Mouse (Mus musculus) C2C12 (cell line): Measurements from ENCODE around the gene Tra2a. TPM values are rescaled to one million over a fixed set of nuclear protein-coding genes. Genes with fewer than 3 reads are reported as not detected.

Experiments
- H3K27me3 ChIP-seq: one replicate; pipeline ENCODE4 v1.6.1; 2011; ENCODE audit not compliant: control insufficient read depth, insufficient read depth, insufficient read length
- H3K36me3 ChIP-seq: one replicate; pipeline ENCODE4 v1.6.1; 2011; ENCODE audit not compliant: control insufficient read depth, insufficient read depth
- H3K4me3 ChIP-seq: one replicate; pipeline ENCODE4 v1.5.1; 2011; ENCODE audit warnings: mild to moderate bottlenecking, control low read depth; ENCODE audit not compliant: poor library complexity, insufficient read depth, severe bottlenecking
- H3K79me2 ChIP-seq: one replicate; pipeline ENCODE4 v1.6.1; 2011; ENCODE audit not compliant: control insufficient read depth, insufficient read depth
- H3K79me3 ChIP-seq: one replicate; pipeline ENCODE4 v1.6.1; 2011; ENCODE audit warnings: low read depth, control low read depth
- H3ac ChIP-seq: one replicate; pipeline ENCODE3; 2011; ENCODE audit warnings: low read depth; ENCODE audit not compliant: control insufficient read depth, insufficient read length
- CEBPB ChIP-seq: IDR thresholded peaks from one replicate; pipeline ENCODE4 v1.6.1; 2011; ENCODE audit warnings: low read depth, mild to moderate bottlenecking, control low read depth, moderate library complexity
- CTCF ChIP-seq: IDR thresholded peaks from one replicate; pipeline ENCODE4 v1.5.1; 2011; ENCODE audit not compliant: control insufficient read depth, insufficient read depth, insufficient read length
- FOSL1 ChIP-seq: IDR thresholded peaks from one replicate; pipeline ENCODE4 v1.8.0; 2011; ENCODE audit warnings: mild to moderate bottlenecking, low read length; ENCODE audit not compliant: poor library complexity, insufficient read depth, severe bottlenecking
- MAX ChIP-seq: IDR thresholded peaks from one replicate; pipeline ENCODE4 v1.6.1; 2011; ENCODE audit warnings: mild to moderate bottlenecking, control low read depth
- MYOD1 ChIP-seq: IDR thresholded peaks from one replicate; pipeline ENCODE4 v1.6.1; 2011; ENCODE audit warnings: low read depth; ENCODE audit not compliant: control insufficient read depth, insufficient read length
- MYOG ChIP-seq: IDR thresholded peaks from one replicate; pipeline ENCODE4 v1.6.1; 2011; ENCODE audit not compliant: control insufficient read depth, insufficient read length; ENCODE audit errors: extremely low read depth
- USF1 ChIP-seq: IDR thresholded peaks from one replicate; pipeline ENCODE4 v1.6.1; 2011; ENCODE audit warnings: low read depth, mild to moderate bottlenecking, control low read depth, moderate library complexity
- polyA plus RNA-seq: library from polyadenylated mRNA; unstranded; fragments of >200 nt; fragmentation: generic; extraction: Trizol; gene quantifications from one replicate; pipeline ENCODE4 v1.2.1, GENCODE M21; 2012; ENCODE audit warnings: missing spikeins

The Tra2a gene
- polyA plus RNA-seq, 1 experiment: 48.5 TPM

DNA sequence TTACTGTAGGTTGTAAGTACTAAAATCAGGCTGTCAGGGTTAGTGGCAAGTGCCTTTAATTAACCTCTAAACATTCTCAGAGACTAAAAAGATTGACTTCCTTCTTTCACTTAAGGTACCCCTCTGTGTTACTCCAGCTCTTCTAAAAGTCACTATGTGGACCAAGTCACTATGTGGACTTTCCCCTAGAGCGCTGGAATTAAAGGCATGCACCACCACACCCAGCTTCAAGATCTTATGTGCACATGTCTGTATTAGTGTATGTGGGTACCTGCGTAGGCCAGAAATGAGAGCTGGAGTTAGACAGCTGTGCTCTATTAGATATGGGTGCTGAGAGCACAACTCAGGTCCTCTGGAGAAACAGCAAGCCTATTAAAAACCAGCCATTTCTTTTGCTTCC, 6.0 kb downstream of the Tra2a start:
- peaks cover 23% of the 10 kb centered on the region for H3K36me3 ChIP-seq
- H3K79me3 ChIP-seq: peaks cover 98% of the 10 kb centered on the region
- TF ChIP-seq FOSL1: no peak
- TF ChIP-seq MYOG: no peak
- no peak for TF ChIP-seq MAX
- TF ChIP-seq CTCF: no peak
- no peak for TF ChIP-seq MYOD1
- no peak for TF ChIP-seq USF1
- no peak for TF ChIP-seq CEBPB
- H3ac ChIP-seq: no peak overlapping the region
- peaks cover 100% of the 10 kb centered on the region for H3K79me2 ChIP-seq
- H3K27me3 ChIP-seq: no peaks in the 10 kb centered on the region
- H3K4me3 ChIP-seq: no peak overlapping the region

DNA sequence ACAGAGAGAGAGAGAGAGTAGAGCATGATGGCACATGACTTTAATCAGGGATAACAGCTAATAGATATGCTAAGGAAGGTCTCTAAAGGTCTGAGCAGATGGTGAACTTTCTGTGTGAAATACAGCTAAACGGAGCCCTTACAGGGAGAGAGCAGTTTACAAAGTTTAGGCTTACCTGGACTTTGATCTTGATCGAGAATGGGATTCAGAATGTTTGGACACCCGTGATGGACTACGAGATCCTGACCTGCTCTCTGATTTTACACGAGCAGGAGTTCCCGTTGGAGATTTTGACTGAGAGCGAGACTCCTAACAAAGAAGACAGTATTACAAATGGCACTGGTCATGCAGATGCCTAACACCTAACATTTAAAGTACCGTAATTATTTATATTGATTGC, 11.6 kb downstream of the Tra2a start:
- H3K36me3 ChIP-seq: peaks cover 50% of the 10 kb centered on the region
- no peak overlapping the region for H3ac ChIP-seq
- TF ChIP-seq FOSL1 (no peak), MAX (no peak), MYOD1 (no peak), CEBPB (no peak), USF1 (no peak), CTCF (no peak), MYOG (no peak)
- peaks cover 80% of the 10 kb centered on the region for H3K79me2 ChIP-seq
- no peak overlapping the region for H3K4me3 ChIP-seq
- no peaks in the 10 kb centered on the region for H3K27me3 ChIP-seq
- H3K79me3 ChIP-seq: peaks cover 57% of the 10 kb centered on the region

DNA sequence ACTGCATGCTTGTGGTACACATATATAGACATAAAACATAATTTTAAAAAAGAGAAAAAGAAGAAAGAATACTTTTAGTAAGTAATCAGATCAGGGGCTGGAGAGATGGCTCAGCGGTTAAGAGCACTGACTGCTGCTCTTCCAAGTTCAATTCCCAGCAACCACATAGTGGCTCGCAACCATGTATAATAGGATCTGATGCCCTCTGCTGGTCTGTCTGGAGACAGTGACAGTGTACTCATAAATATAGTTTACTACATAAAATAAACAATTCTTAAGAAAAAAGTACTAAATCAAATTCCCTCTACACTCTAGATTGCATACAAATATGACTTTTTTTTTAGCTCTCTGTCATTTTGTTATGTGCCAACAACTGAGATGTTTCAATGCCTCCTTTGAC, 12.6 kb downstream of the Tra2a start:
- Histone ChIP-seq H3K4me3 (no peak overlapping the region), H3K79me2 (peaks cover 70% of the 10 kb centered on the region), H3K36me3 (peaks cover 55% of the 10 kb centered on the region), H3K79me3 (peaks cover 48% of the 10 kb centered on the region), H3ac (no peak overlapping the region), H3K27me3 (no peaks in the 10 kb centered on the region)
- TF ChIP-seq MYOD1: no peak
- TF ChIP-seq CEBPB: no peak
- no peak for TF ChIP-seq FOSL1
- no peak for TF ChIP-seq USF1
- no peak for TF ChIP-seq MAX
- no peak for TF ChIP-seq MYOG
- TF ChIP-seq CTCF: no peak

- Histone ChIP-seq H3K79me2 (peaks cover 30% of the 10 kb centered on the region), H3K4me3 (no peak overlapping the region), H3K36me3 (peaks cover 90% of the 10 kb centered on the region), H3K79me3 (peaks cover 10% of the 10 kb centered on the region), H3K27me3 (no peaks in the 10 kb centered on the region), H3ac (no peak overlapping the region)
- TF ChIP-seq USF1: no peak
- no peak for TF ChIP-seq MYOG
- no peak for TF ChIP-seq CTCF
- no peak for TF ChIP-seq MAX
- TF ChIP-seq MYOD1: no peak
- TF ChIP-seq CEBPB: no peak
- no peak for TF ChIP-seq FOSL1
These were observed 16.6 kb downstream of the Tra2a start for GRCm38 (mm10) chr6:49247246-49247645.

DNA sequence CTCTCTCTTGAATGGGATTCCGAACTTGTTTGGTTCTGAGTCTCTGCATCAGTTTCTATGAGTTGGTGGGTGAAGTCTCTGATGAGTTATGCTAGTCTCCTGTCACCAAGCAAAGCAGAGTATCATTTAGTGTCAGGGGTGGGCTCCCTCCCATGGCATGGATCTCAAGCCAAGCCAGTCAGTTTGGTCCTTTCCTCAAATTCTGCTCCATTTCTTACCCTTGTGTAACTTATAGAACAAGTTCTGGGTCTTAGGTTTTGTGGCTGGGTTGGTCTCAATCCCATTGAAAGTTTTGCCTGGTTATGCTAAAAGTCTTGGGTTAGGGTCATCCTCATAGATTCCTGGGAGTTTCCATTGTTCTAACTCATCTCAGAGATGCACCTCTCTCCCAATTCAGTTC, 21.5 kb downstream of the Tra2a start:
- TF ChIP-seq MYOG (no peak), FOSL1 (no peak), USF1 (no peak), MYOD1 (no peak), MAX (no peak), CEBPB (no peak)
- Histone ChIP-seq H3K4me3 (no peak overlapping the region), H3K79me2 (no peaks in the 10 kb centered on the region), H3ac (no peak overlapping the region), H3K36me3 (peaks cover 56% of the 10 kb centered on the region), H3K27me3 (no peaks in the 10 kb centered on the region), H3K79me3 (peaks cover 1% of the 10 kb centered on the region)

GRCm38 (mm10) chr6:49241562-49241961, 22.3 kb downstream of the Tra2a start:
- H3K79me2 ChIP-seq: no peaks in the 10 kb centered on the region
- no peaks in the 10 kb centered on the region for H3K27me3 ChIP-seq
- TF ChIP-seq CTCF (no peak), CEBPB (no peak), FOSL1 (no peak), MYOG (no peak), MAX (no peak), USF1 (no peak), MYOD1 (no peak)
- peaks cover 48% of the 10 kb centered on the region for H3K36me3 ChIP-seq
- H3K79me3 ChIP-seq: peaks cover 1% of the 10 kb centered on the region
- H3K4me3 ChIP-seq: no peak overlapping the region
- no peak overlapping the region for H3ac ChIP-seq
